Comparison of ENCODE assay signal across 9 mouse cellular contexts in genomic region chr2:124090231-124091141, GRCm38 (mm10). TPM values are rescaled to one million over a fixed set of nuclear protein-coding genes. Genes with fewer than 3 reads are reported as not detected.
A peak's percentile ranks its signal among the peaks of the same experiment; 100 is the strongest.
DNase-seq lines count a peak whose midpoint lies in the region; ATAC-seq lines count a peak whose summit lies in the region.
"Had no signal": no experiment of that assay in that cellular context is flagged by ENCODE, and none has a peak within 500 bp of the region (broad histone marks: within the 10 kb centered on the region; RNA-seq: fewer than 3 reads in every experiment).

No protein-coding gene starts in this region.

- H3K36me3 ChIP-seq in forebrain, embryonic 13.5 days (ENCODE audit: poor library complexity, severe bottlenecking) = no peaks in the 10 kb centered on the region
- H3K36me3 ChIP-seq in hindbrain, embryonic 16.5 days (ENCODE audit: control insufficient read depth, insufficient read depth, low read length) = no peaks in the 10 kb centered on the region
- no peaks in the 10 kb centered on the region for H3K36me3 ChIP-seq in liver, embryonic 11.5 days (ENCODE audit: control insufficient read depth, insufficient read depth, low read length)
- H3K36me3 ChIP-seq in neural tube, embryonic 11.5 days (ENCODE audit: control insufficient read depth, insufficient read depth, low read length) = no peaks in the 10 kb centered on the region

- peak overlapping the region; percentile 31; the same call in 1 of the 2 replicates for H3K27ac ChIP-seq in forebrain, embryonic 13.5 days
- H3K27ac ChIP-seq in hindbrain, embryonic 16.5 days (ENCODE audit: low read depth, low read length) = peak overlapping the region; percentile 85
- H3K27ac ChIP-seq in liver, embryonic 11.5 days (ENCODE audit: low read depth, low read length) = no peak overlapping the region
- peak overlapping the region; percentile 39; the same call in 1 of the 2 replicates for H3K27ac ChIP-seq in neural tube, embryonic 11.5 days (ENCODE audit: low read depth, low read length)

- DNase-seq in adrenal gland, adult (ENCODE audit: inconsistent age in 2 of 2, low spot score in 1 of 2) = peak; percentile 3 to 18
- no peak for DNase-seq in adrenal gland, postnatal 36 days
- peak; percentile 34 for DNase-seq in ZHBTc4 (ENCODE audit: low read depth, low spot score)
- peak; percentile 32 for DNase-seq in liver, embryonic 11.5 days (ENCODE audit: low spot score)
- DNase-seq in neural tube, embryonic 11.5 days (ENCODE audit: low spot score) = peak; percentile 53
- no peak for DNase-seq in urinary bladder, postnatal 14 days (ENCODE audit: low spot score)

- H3K27me3 ChIP-seq in forebrain, embryonic 13.5 days = peaks cover 31% of the 10 kb centered on the region
- no peaks in the 10 kb centered on the region for H3K27me3 ChIP-seq in hindbrain, embryonic 16.5 days (replicated peaks; ENCODE audit: control insufficient read depth, insufficient read depth, low read length)
- H3K27me3 ChIP-seq in liver, embryonic 11.5 days (replicated peaks; ENCODE audit: control insufficient read depth, insufficient read depth, low read length) = peaks cover 26% of the 10 kb centered on the region
- H3K27me3 ChIP-seq in neural tube, embryonic 11.5 days (ENCODE audit: control insufficient read depth, insufficient read depth, low read length) = peaks cover 11% of the 10 kb centered on the region

- H3K4me3 ChIP-seq in forebrain, embryonic 13.5 days = peak overlapping the region; percentile 64
- peak overlapping the region; percentile 73 for H3K4me3 ChIP-seq in hindbrain, embryonic 16.5 days (ENCODE audit: low read length)
- peak overlapping the region; percentile 46 for H3K4me3 ChIP-seq in liver, embryonic 11.5 days (ENCODE audit: low read depth, low read length)
- peak overlapping the region; percentile 56 for H3K4me3 ChIP-seq in neural tube, embryonic 11.5 days (ENCODE audit: low read depth, low read length)
- H3K4me3 ChIP-seq: erythroblast, embryonic 14.5 days had no signal

- ATAC-seq in forebrain, embryonic 13.5 days = peak; percentile 85
- ATAC-seq in hindbrain, embryonic 16.5 days = peak; percentile 87
- no peak for ATAC-seq in liver, embryonic 11.5 days (replicated peaks; ENCODE audit: low FRiP score)
- peak; percentile 69 for ATAC-seq in neural tube, embryonic 11.5 days (ENCODE audit: insufficient read depth, low FRiP score, low TSS enrichment)

- under 1% methylated on average over 49 of the region's 49 CpGs for WGBS in forebrain, embryonic 13.5 days
- under 1% methylated on average over 49 of the region's 49 CpGs for WGBS in hindbrain, embryonic 16.5 days
- WGBS in liver, embryonic 11.5 days = 6% methylated on average over 49 of the region's 49 CpGs
- WGBS in neural tube, embryonic 11.5 days = 2% methylated on average over 47 of the region's 49 CpGs

- peak overlapping the region; percentile 75 for H3K9ac ChIP-seq in forebrain, embryonic 13.5 days
- H3K9ac ChIP-seq in hindbrain, embryonic 16.5 days (ENCODE audit: low read depth, low read length) = peak overlapping the region; percentile 89
- 0 out of 2 replicates have a peak overlapping the region, but pooled peaks have one; percentile 20 for H3K9ac ChIP-seq in liver, embryonic 11.5 days (ENCODE audit: low read depth, low read length)
- H3K9ac ChIP-seq in neural tube, embryonic 11.5 days (ENCODE audit: low read length) = peak overlapping the region; percentile 69

- H3K4me1 ChIP-seq in forebrain, embryonic 13.5 days = peaks cover 16% of the 10 kb centered on the region; the same call in 1 of the 2 replicates
- H3K4me1 ChIP-seq in hindbrain, embryonic 16.5 days (ENCODE audit: control insufficient read depth, insufficient read depth, low read depth, low read length) = 0 out of 2 replicates have a peak, but pooled peaks cover 3% of the 10 kb centered on the region
- H3K4me1 ChIP-seq in liver, embryonic 11.5 days (replicated peaks; ENCODE audit: control insufficient read depth, insufficient read depth, low read length) = no peaks in the 10 kb centered on the region
- no peaks in the 10 kb centered on the region for H3K4me1 ChIP-seq in neural tube, embryonic 11.5 days (ENCODE audit: control insufficient read depth, insufficient read depth, low read length)

- H3K4me2 ChIP-seq in forebrain, embryonic 13.5 days = peak overlapping the region; percentile 97
- peak overlapping the region; percentile 87 for H3K4me2 ChIP-seq in hindbrain, embryonic 16.5 days (ENCODE audit: low read length)
- H3K4me2 ChIP-seq in liver, embryonic 11.5 days = peak overlapping the region; percentile 71
- peak overlapping the region; percentile 98 for H3K4me2 ChIP-seq in neural tube, embryonic 11.5 days (ENCODE audit: low read depth)

- H3K9me3 ChIP-seq in forebrain, embryonic 13.5 days (replicated peaks) = no peaks in the 10 kb centered on the region
- H3K9me3 ChIP-seq in hindbrain, embryonic 16.5 days (ENCODE audit: control insufficient read depth, low read length) = no peaks in the 10 kb centered on the region
- H3K9me3 ChIP-seq in liver, embryonic 11.5 days (ENCODE audit: control insufficient read depth, low read length) = no peaks in the 10 kb centered on the region
- no peaks in the 10 kb centered on the region for H3K9me3 ChIP-seq in neural tube, embryonic 11.5 days (ENCODE audit: control insufficient read depth, low read length)

RNA-seq across cellular contexts. Expression of gene Sema6d, which starts 0.7 kb away (rescaled TPM):
- 10 to 100 TPM in 1 of 2 experiments, 1 to 10 TPM in 1; 7.7 to 11.3 TPM for total RNA-seq in adrenal gland, postnatal 36 days (2021)
- 22.5 and 24.1 TPM in 2 replicates for polyA plus RNA-seq in forebrain, embryonic 13.5 days (2015; fragmentation: Nextera tagmentation; extraction: Ambion mirVana)
- polyA plus RNA-seq in hindbrain, embryonic 16.5 days (2015; fragmentation: Nextera tagmentation; extraction: Ambion mirVana) = 41.3 and 45.2 TPM in 2 replicates
- 10.6 and 12.2 TPM in 2 replicates for polyA plus RNA-seq in liver, embryonic 11.5 days (2014; fragmentation: Nextera tagmentation; extraction: Ambion mirVana)
- 27.9 and 28.1 TPM in 2 replicates for polyA plus RNA-seq in neural tube, embryonic 11.5 days (2014; fragmentation: Nextera tagmentation; extraction: Ambion mirVana)

Comparison
In these comparisons a context has a peak if more than half of its experiments do, and no peak if none do; other contexts are left out.
1. DNase-seq: peak in adrenal gland, adult (2 of 2), ZHBTc4 (single experiment), liver, embryonic 11.5 days (single experiment) and neural tube, embryonic 11.5 days (single experiment); none in adrenal gland, postnatal 36 days (0 of 2) and urinary bladder, postnatal 14 days (single experiment).
2. H3K9ac ChIP-seq: peak in every context shown above with its lines; median percentile 89 in hindbrain, embryonic 16.5 days; 75 in forebrain, embryonic 13.5 days; 69 in neural tube, embryonic 11.5 days; 20 in liver, embryonic 11.5 days.
3. Peak in every context shown above with its lines, with median percentiles within 50 percentile points of each other: H3K4me2 ChIP-seq and H3K4me3 ChIP-seq.